ENCODE assay signal across 8 mouse cellular contexts in the genomic region with DNA sequence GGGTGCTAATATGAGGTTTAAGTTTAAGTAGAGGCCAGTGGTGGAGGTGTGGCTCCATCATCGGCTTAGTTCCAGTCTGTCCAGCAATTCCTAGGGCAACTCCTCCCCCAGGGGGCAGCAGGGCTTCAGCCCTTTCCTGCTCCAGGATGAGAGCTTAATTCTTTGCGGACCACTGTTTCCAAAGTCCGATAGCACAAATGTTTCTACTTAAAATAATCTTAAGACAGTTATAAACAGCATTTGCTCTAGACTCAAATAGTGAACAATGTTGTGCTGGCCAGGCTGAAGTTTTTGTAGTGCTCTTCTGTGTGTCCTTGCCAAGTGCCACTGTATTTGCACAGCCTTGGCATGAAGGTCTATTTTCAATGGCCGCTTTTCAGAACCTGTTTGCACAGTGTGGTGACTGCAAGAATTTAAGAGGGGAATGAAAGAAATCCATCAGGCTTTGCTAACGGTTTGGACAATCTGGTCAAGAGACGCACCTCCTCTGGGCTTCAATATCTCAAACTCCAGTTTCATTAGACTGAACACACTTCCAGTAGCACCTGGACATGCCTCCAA. TPM values are rescaled to one million over a fixed set of nuclear protein-coding genes. Genes with fewer than 3 reads are reported as not detected.
A peak's percentile ranks its signal among the peaks of the same experiment; 100 is the strongest.
DNase-seq lines count a peak whose midpoint lies in the region; ATAC-seq lines count a peak whose summit lies in the region.

No protein-coding gene starts in this region.

- H3K27me3 ChIP-seq in neural tube, embryonic 11.5 days (ENCODE audit: control insufficient read depth, insufficient read depth, low read length): no peaks in the 10 kb centered on the region
- H3K27me3 ChIP-seq in heart, embryonic 11.5 days (ENCODE audit: control insufficient read depth, insufficient read depth, low read length): peaks cover 8% of the 10 kb centered on the region; the same call in 1 of the 2 replicates
- no peaks in the 10 kb centered on the region; the same call in 1 of the 2 replicates for H3K27me3 ChIP-seq in liver, embryonic 12.5 days (replicated peaks)
- H3K27me3 ChIP-seq in neural tube, embryonic 14.5 days (ENCODE audit: control insufficient read depth, insufficient read depth, low read length): no peaks in the 10 kb centered on the region

- H3K4me2 ChIP-seq in neural tube, embryonic 11.5 days (ENCODE audit: low read depth): peak overlapping the region; percentile 73
- peak overlapping the region; percentile 75 for H3K4me2 ChIP-seq in heart, embryonic 11.5 days
- peak overlapping the region; percentile 97 for H3K4me2 ChIP-seq in liver, embryonic 12.5 days
- peak overlapping the region; percentile 64 for H3K4me2 ChIP-seq in neural tube, embryonic 14.5 days (ENCODE audit: low read depth, low read length)

- H3K27ac ChIP-seq in neural tube, embryonic 11.5 days (ENCODE audit: low read depth, low read length): no peak overlapping the region
- no peak overlapping the region for H3K27ac ChIP-seq in heart, embryonic 11.5 days (ENCODE audit: low read depth, low read length)
- peak overlapping the region; percentile 96 for H3K27ac ChIP-seq in liver, embryonic 12.5 days
- no peak overlapping the region for H3K27ac ChIP-seq in neural tube, embryonic 14.5 days (ENCODE audit: low read depth, low read length)

- no peak overlapping the region for H3K9ac ChIP-seq in neural tube, embryonic 11.5 days (ENCODE audit: low read length)
- H3K9ac ChIP-seq in heart, embryonic 11.5 days (ENCODE audit: low read depth, low read length): no peak overlapping the region
- H3K9ac ChIP-seq in liver, embryonic 12.5 days: peak overlapping the region; percentile 54
- no peak overlapping the region; the same call in 1 of the 2 replicates for H3K9ac ChIP-seq in neural tube, embryonic 14.5 days (replicated peaks; ENCODE audit: low read depth, low read length)

- ATAC-seq in neural tube, embryonic 11.5 days (ENCODE audit: insufficient read depth, low FRiP score, low TSS enrichment): 0 out of 2 replicates have a peak, but pooled peaks have one; percentile 7
- ATAC-seq in heart, embryonic 11.5 days (replicated peaks; ENCODE audit: insufficient number of reproducible peaks, low FRiP score, low TSS enrichment): no peak
- ATAC-seq in liver, embryonic 12.5 days: no peak
- ATAC-seq in neural tube, embryonic 14.5 days (ENCODE audit: low read depth): peak; percentile 14; the same call in 1 of the 2 replicates

- no peak for DNase-seq in neural tube, embryonic 11.5 days (ENCODE audit: low spot score)
- DNase-seq in neural tube, embryonic 10.5 days (ENCODE audit: extremely low spot score, low spot score): no peak
- DNase-seq in ovary, adult 18-20 months (ENCODE audit: low spot score): no peak
- no peak for DNase-seq in left cerebral cortex, postnatal 25 days (ENCODE audit: low spot score in 2 of 2)
- no peak for DNase-seq in spleen, postnatal 14 days (ENCODE audit: low spot score in 2 of 2)

- H3K9me3 ChIP-seq in neural tube, embryonic 11.5 days (ENCODE audit: control insufficient read depth, low read length): no peaks in the 10 kb centered on the region
- no peaks in the 10 kb centered on the region for H3K9me3 ChIP-seq in heart, embryonic 11.5 days (replicated peaks; ENCODE audit: control insufficient read depth, low read length)
- H3K9me3 ChIP-seq in liver, embryonic 12.5 days (replicated peaks): no peaks in the 10 kb centered on the region
- no peaks in the 10 kb centered on the region for H3K9me3 ChIP-seq in neural tube, embryonic 14.5 days (ENCODE audit: control insufficient read depth, low read length)

- 38% methylated on average over 6 of the region's 6 CpGs for WGBS in neural tube, embryonic 11.5 days
- WGBS in heart, embryonic 11.5 days (ENCODE audit: insufficient replicate concordance): 42% methylated on average over 6 of the region's 6 CpGs
- WGBS in liver, embryonic 12.5 days (ENCODE audit: insufficient replicate concordance): 49% methylated on average over 6 of the region's 6 CpGs
- WGBS in neural tube, embryonic 14.5 days: 38% methylated on average over 6 of the region's 6 CpGs

- H3K4me3 ChIP-seq in neural tube, embryonic 11.5 days (ENCODE audit: low read depth, low read length): peak overlapping the region; percentile 58
- peak overlapping the region; percentile 65 for H3K4me3 ChIP-seq in heart, embryonic 11.5 days (ENCODE audit: low read depth, low read length)
- H3K4me3 ChIP-seq in liver, embryonic 12.5 days: peak overlapping the region; percentile 83
- peak overlapping the region; percentile 65; the same call in 1 of the 2 replicates for H3K4me3 ChIP-seq in neural tube, embryonic 14.5 days (ENCODE audit: low read depth, low read length)

- intact Hi-C loops in left cerebral cortex, postnatal 25 days (cut with DNase I): loop anchor here (5.0 kb wide), 2 partner anchors 117 to 327 kb away; a partner anchor contains a TSS

- peaks cover 3% of the 10 kb centered on the region; the same call in 1 of the 2 replicates for H3K4me1 ChIP-seq in neural tube, embryonic 11.5 days (ENCODE audit: control insufficient read depth, insufficient read depth, low read length)
- H3K4me1 ChIP-seq in heart, embryonic 11.5 days (ENCODE audit: control insufficient read depth, insufficient read depth, low read length): 0 out of 2 replicates have a peak, but pooled peaks cover 7% of the 10 kb centered on the region
- peaks cover 67% of the 10 kb centered on the region for H3K4me1 ChIP-seq in liver, embryonic 12.5 days
- H3K4me1 ChIP-seq in neural tube, embryonic 14.5 days (ENCODE audit: control insufficient read depth, insufficient read depth, low read length): 0 out of 2 replicates have a peak, but pooled peaks cover 2% of the 10 kb centered on the region

- H3K36me3 ChIP-seq in neural tube, embryonic 11.5 days (ENCODE audit: control insufficient read depth, insufficient read depth, low read length): no peaks in the 10 kb centered on the region
- H3K36me3 ChIP-seq in heart, embryonic 11.5 days (ENCODE audit: control insufficient read depth, insufficient read depth, low read length): no peaks in the 10 kb centered on the region; the same call in 1 of the 2 replicates
- H3K36me3 ChIP-seq in liver, embryonic 12.5 days: peaks cover 24% of the 10 kb centered on the region
- no peaks in the 10 kb centered on the region for H3K36me3 ChIP-seq in neural tube, embryonic 14.5 days (ENCODE audit: control insufficient read depth, insufficient read depth, low read length)

RNA-seq across cellular contexts. Expression of a gene that starts 0.8 kb away (rescaled TPM):
- 14.1 and 15.6 TPM in 2 replicates for polyA plus RNA-seq in neural tube, embryonic 11.5 days (2014; fragmentation: Nextera tagmentation; extraction: Ambion mirVana)
- 18.9 and 19.5 TPM in 2 replicates for polyA plus RNA-seq in heart, embryonic 11.5 days (2014; fragmentation: Nextera tagmentation; extraction: Ambion mirVana)
- polyA plus RNA-seq in liver, embryonic 12.5 days (2016; fragmentation: Nextera tagmentation; extraction: Ambion mirVana): 32.5 and 33.9 TPM in 2 replicates
- 23.4 and 25.0 TPM in 2 replicates for polyA plus RNA-seq in neural tube, embryonic 14.5 days (2014; fragmentation: Nextera tagmentation; extraction: Ambion mirVana)
- total RNA-seq in left cerebral cortex, postnatal 25 days (2021): 10 to 100 TPM; 43.4 to 46.0 TPM

RNA-seq across cellular contexts. Expression of a gene that starts 47.0 kb away (rescaled TPM):
- 67.8 and 69.3 TPM in 2 replicates for polyA plus RNA-seq in neural tube, embryonic 11.5 days (2014; fragmentation: Nextera tagmentation; extraction: Ambion mirVana)
- 48.1 and 49.6 TPM in 2 replicates for polyA plus RNA-seq in heart, embryonic 11.5 days (2014; fragmentation: Nextera tagmentation; extraction: Ambion mirVana)
- polyA plus RNA-seq in liver, embryonic 12.5 days (2016; fragmentation: Nextera tagmentation; extraction: Ambion mirVana): 35.9 and 36.4 TPM in 2 replicates
- polyA plus RNA-seq in neural tube, embryonic 14.5 days (2014; fragmentation: Nextera tagmentation; extraction: Ambion mirVana): 86.7 and 93.5 TPM in 2 replicates
- 10 to 100 TPM; 50.2 to 59.7 TPM for total RNA-seq in left cerebral cortex, postnatal 25 days (2021)

Comparison
In these comparisons a context has a peak if more than half of its experiments do, and no peak if none do; other contexts are left out.
1. ATAC-seq: peak in neural tube, embryonic 11.5 days (single experiment) and neural tube, embryonic 14.5 days (single experiment); none in heart, embryonic 11.5 days (single experiment) and liver, embryonic 12.5 days (single experiment).
2. Peak in every context shown above with its lines, with median percentiles within 50 percentile points of each other: H3K4me2 ChIP-seq and H3K4me3 ChIP-seq.